Mouse (Mus musculus) Muller cell, postnatal 12 days (primary cell): Measurements from ENCODE around the gene Cpne5.
"Not testable (repeated sequence)": the region's sequence is repeated elsewhere in the genome, so short reads cannot be mapped to it uniquely, and the experiment has no call there.

Source experiments
- DNase-seq: peaks from one replicate; pipeline ENCODE4 v3.0.0-alpha.2; 2015; ENCODE audit errors: inconsistent ontology term

Cpne5 gene

DNA sequence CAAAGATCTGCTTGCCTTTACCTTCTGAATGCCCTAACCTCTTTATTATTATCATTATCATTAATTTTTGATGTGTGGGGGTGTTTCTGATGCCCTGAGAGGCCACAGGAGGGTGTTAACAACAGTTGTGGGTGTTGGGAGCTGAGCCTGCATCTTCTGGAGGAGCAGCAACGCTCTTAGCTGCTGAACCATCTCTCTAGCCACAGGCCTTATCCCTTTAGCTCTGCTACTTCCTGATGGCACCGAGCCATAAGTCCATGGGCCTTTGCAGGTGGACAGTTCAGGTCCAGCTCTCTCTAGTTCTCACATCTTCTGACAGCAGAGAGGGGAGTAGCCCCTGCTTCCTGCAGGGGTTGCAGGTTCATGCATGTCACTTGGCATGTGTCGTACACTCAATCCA is 96.4 kb downstream of the Cpne5 start:
- DNase-seq, result no peak

DNA sequence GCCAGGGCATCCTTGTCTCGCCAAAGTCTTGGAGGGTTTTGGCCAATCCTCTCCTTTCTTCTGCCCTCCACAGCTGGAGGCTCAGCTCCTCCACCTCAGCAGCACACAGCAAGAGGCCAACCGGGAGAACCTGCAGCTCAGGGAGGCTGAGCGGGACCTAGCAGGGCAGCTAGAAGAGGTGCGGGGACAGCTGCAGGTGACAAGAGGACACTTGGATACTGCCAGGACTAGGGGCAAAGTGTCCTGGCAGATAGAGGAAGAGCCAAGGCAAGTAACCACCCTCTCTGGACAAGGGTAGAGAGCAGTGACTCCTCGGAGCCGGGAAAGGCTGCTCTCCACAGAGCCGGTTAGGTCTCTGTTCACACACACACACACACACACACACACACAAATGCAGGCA is 100.1 kb downstream of the Cpne5 start:
- no peak for DNase-seq

DNA sequence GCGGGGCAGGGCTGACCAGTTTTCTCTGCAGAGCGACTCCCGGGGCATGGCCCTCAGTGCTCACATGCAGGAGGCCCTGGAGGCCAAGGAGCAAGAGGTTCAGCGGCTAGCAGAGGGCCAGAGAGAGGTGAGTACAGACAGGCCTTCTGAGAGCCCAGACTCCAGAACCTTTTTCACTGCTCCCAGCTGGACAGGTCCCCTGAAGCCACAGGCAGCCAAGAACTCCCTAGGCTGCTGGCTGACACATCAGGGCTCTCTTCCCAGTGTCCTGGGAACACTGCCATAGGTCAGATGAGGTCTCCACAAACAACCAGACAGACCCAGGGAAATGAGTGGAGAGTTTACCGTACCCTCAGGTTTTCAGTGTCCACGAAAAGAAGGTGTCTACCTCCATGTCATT is 101.7 kb downstream of the Cpne5 start:
- peak; percentile 81 for DNase-seq

DNA sequence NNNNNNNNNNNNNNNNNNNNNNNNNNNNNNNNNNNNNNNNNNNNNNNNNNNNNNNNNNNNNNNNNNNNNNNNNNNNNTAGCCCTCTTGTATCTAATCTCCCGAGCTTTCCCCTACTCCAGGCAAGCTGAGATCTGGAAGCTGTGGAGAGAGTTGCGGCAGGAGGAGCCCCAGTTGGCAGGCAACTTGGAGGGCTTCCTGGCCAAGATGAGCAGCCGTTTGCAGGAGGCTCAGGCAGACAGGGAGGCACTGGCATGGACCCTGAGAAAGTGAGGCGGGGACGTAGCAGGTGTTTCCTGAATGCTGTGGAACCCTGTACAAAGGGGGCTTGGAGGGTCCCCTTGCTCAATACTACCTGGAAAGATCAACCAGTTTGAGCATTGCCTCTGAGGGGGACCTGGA is 102.9 kb downstream of the Cpne5 start:
- DNase-seq, result no peak

DNA sequence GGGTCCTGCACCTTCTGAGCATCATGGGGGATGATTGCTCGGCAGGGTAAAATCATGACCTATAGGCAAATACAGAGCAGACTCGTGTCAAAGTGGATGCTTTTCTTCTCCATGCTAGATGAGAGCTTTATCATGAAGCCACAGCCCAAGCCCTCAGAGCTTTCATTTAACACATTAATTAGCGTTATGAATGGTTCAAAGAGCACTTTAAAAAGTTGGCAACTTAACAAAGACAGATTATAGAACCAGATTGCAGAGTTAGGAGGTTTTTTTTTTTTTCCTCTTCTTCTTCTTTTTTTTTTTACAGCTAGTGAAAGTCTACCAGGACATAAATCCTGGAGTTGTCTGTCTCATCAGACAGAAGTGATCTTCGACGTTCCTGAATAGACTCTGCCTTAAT is 108.6 kb downstream of the Cpne5 start:
- DNase-seq, result no peak

DNA sequence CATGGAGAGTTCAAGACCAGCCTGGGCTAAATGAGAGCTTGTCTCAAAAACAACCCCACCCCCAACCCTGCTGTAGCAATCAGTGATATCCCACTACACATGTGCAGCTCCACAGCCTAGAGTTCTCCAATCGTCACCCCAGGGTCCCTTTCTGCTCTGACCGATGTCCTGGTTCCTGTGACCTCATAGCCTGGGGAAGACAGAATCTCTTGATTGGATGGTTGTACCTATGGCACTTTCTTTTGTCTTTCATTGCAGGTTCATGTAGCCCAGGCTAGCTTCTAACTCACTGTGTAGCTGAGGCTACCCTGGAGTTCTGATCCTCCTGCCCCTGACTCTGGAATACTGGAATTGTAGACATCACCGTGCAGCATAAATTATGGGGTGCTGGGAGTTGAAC is 111.4 kb downstream of the Cpne5 start:
- DNase-seq, result no peak

DNA sequence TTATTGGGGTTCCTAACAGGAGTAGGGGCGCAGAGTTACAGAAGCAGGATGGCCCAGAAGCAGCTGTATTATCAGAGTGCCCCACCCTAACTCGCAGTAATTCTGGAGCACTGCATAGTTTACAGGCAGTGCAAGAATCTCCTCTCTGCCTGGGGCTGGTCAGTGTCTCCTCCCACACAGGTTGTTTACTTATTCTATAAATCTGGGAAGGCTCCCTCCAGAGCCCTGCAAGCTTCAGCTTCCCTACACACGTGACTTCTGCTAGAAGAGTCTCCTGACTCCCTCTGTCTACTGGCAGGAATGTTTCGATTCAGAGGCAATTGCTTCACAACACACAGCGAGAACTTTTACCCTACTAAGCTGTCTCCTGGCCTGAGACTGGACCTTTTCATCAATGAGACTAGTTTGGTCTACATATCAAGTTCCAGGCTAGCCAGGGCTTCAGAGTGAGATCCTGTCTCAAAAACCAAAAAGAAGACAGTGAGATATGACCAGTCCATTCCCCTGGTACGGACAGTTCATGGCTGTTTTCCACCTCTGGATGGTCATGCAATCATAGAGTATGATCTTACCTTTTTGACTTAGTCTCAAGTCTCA is 114.3 kb downstream of the Cpne5 start:
- DNase-seq, result no peak

DNA sequence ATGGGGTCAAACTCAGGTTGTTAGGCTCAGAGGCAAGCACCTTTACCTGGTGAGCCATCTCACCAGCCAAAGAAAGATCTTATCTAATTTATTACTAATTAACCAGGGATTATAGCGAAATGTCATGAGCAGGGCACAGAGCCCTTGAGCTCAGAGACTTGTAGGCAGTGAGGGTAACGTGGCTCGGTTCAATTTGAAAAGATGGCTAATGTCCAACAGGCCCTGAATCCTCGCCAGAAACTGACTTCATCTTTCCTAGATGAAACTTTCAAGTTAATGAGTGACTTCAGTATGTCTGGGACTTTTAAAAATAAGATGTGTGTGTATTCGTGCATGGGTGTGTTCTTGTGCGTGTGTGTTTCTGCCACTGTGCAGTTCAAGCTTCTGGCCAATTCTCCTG is 115.2 kb downstream of the Cpne5 start:
- no peak for DNase-seq

DNA sequence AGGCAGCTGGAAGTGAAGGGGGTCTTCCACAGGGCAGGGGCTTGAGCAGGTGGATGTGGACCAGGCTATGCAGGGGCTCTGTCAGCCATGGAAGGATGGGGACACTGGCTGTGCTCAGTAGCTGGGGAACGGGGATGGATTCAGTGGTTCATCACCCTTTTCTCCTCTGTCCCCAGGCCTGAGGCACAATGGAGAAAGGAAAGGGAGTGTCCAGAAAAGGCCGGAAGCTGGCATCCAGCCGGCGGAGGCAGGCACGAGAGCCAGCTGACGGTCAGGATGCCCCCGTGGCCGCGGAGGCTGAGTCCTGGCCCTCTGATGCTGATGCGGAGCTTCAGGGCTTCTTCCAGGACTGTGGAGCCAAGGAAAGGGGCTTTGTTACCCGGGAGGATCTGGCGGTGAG is 117.3 kb downstream of the Cpne5 start:
- peak; percentile 45 for DNase-seq

DNA sequence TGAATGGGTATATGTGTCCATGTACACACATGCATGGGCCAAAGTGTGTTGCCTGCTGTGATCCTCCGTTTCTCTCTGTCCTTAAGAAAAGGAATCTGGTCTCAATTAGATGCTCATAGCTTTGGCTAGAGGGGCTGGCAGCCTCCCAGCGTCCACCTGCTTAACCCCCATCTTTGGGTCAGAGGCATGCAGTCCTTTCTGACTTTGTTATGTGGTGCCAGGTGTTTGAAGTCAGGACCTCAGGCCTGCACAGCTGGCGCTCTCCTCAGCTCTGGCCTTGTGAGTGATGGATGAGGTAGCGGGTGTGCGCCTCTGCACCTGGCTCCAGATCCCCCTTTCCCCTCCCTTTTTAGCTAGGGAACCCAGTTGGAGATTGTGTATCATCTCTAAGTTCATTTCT is 119.9 kb downstream of the Cpne5 start:
- DNase-seq, result no peak

DNA sequence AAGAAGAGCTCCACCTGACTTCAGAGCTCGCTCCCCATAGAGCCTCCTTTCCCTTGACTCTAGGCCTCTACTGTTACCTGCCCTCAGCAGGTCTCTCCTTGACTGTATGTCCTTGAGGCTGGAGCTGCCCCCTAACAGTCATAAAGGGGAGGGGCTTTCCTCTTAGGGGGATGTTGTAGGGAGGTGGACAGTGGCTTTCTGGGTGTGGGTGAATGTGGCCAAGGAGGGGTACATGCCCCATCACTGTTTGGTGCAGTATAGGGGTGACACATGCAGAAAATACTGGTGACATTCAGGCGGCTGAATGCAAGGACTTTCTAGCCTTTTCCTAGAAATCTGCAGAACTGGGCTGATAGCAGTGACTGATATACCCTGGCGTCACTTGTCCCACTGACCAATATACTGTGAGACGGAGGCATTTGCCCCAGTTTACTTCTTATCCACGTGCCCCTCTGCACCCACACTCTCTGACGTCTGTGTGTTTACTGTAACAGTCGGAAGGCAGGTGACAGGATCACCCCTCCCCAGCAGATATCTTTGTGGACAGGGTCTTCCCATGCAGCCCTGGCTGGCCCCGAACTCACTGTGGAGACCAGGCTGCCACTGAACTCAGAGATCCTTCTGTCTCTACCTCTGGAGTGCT is 120.8 kb downstream of the Cpne5 start:
- no peak for DNase-seq

DNA sequence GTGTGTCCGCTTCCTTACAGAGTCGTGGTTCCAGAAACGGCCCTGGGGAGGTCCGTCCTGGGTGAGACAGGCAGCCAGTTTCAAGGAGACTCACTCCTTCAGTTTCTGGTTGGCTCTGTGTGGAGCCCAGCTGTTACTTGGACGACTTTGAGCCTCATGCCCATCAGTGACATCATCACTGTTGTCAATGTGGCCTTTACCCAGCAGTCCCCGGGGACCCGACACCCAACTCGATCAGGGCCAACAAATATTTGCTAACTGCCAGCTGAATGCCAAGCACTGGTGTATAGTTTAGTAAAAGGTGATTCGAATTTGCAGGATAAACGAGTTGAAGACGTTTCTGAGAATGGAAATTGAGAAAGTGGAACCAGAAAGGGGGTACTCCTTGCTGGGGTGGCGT is 121.9 kb downstream of the Cpne5 start:
- no peak for DNase-seq

DNA sequence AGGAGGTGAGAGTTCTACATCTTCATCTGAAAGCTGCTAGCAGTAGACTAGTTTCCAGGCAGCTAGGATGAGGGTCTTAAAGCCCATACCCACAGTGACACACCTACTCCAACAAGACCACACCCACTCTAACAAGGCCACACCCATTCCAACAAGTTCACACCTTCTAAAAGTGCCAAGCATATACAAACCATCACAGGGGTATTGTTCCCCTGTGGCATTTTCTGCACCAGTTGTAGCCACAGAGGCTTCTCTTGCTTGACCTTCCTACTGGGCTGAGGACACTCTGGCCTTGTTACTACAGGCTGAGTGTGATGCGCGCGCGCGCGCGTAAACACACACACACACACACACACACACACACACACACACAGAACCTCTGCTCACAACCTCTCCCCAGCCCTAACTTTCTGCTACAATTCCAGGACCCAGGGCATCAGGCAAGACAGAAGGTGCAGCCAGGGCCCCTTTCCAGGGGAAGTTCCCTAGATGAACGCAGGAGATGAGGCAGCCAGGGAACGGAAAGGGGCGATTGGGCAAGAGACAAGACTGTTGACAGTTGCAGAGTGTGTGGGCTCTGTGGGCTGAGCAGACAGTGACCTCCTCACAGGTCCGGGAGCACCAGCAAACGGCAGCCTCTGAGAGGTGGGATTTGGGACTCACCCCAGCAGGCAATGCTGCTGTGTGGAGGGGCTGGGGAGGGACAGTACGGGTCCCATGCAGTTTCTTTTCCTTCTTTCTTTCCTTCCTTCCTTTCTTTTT is 124.2 kb downstream of the Cpne5 start, which contains the start of gene Rab44:
Gene Rab44, plus strand, starts transcription at position 555 of the 762 bp plus-strand sequence.
- no peak for DNase-seq

DNA sequence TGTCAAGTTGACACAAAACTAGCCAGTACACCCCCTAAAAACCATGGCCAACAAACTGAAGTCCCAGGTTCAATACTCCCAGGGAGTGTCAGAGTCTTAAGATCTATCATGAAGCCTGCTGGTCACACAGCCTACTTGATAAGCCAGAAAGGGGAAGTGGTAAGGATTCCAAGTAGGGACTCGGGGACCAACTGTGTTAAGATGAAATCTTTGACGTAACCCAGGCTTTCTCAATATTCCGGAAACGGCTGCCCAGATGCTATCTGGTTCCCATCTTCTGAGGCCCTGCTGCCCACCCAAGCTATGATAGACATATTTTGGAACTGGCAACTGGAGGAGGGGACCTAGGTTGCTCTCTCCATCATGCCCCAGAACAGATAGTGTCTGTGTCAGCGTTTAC is 126.6 kb downstream of the Cpne5 start:
- no peak for DNase-seq

DNA sequence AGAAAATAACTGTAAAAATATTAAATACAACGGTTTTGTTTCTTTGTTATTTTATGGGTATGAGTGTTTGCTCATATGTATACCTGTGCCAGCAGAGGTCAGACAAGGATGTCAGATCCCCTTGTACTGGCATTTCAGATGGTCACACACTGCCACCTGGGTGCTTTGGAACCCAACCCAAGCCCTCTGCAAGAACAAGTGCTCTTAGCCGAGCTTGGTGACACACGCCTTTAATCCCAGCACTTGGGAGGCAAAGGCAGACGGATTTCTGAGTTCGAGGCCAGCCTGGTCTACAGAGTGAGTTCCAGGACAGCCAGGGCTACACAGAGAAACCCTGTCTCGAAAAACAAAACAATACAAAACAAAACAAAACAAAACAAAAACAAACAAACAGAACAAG is 127.6 kb downstream of the Cpne5 start:
- not testable (repeated sequence) for DNase-seq
